8 mouse cellular contexts compared by ENCODE assay signal in genomic region chr1:127203231-127203764, GRCm38 (mm10). TPM values are rescaled to one million over a fixed set of nuclear protein-coding genes. Genes with fewer than 3 reads are reported as not detected.
DNase-seq lines count a peak whose midpoint lies in the region; ATAC-seq and TF ChIP-seq lines count a peak whose summit lies in the region.

No protein-coding gene starts in this region.

- H3K4me1 ChIP-seq in hindbrain, postnatal 0 days (ENCODE audit: insufficient read depth, low read length) = peaks cover 5% of the 10 kb centered on the region; the same call in 1 of the 2 replicates
- H3K4me1 ChIP-seq in hindbrain, embryonic 12.5 days = peaks cover 12% of the 10 kb centered on the region
- H3K4me1 ChIP-seq in embryonic facial prominence, embryonic 14.5 days (ENCODE audit: control insufficient read depth, insufficient read depth, low read length) = peaks cover 12% of the 10 kb centered on the region
- H3K4me1 ChIP-seq in lung, postnatal 0 days (ENCODE audit: insufficient read depth, low read depth, low read length) = no peaks in the 10 kb centered on the region; the same call in 1 of the 2 replicates

- no peak for TF ChIP-seq EP300 in lung, postnatal 0 days (IDR thresholded peaks at IDR 0.05)

- no peaks in the 10 kb centered on the region for H3K27me3 ChIP-seq in hindbrain, postnatal 0 days (ENCODE audit: insufficient read depth, low read length)
- H3K27me3 ChIP-seq in hindbrain, embryonic 12.5 days = no peaks in the 10 kb centered on the region
- no peaks in the 10 kb centered on the region for H3K27me3 ChIP-seq in embryonic facial prominence, embryonic 14.5 days (replicated peaks; ENCODE audit: control insufficient read depth, insufficient read depth, low read length)
- H3K27me3 ChIP-seq in lung, postnatal 0 days (replicated peaks; ENCODE audit: insufficient read depth, low read length) = no peaks in the 10 kb centered on the region

- H3K4me2 ChIP-seq in hindbrain, postnatal 0 days (ENCODE audit: low read depth, low read length) = no peak overlapping the region
- H3K4me2 ChIP-seq in hindbrain, embryonic 12.5 days (replicated peaks) = no peak overlapping the region
- H3K4me2 ChIP-seq in embryonic facial prominence, embryonic 14.5 days (ENCODE audit: low read depth, low read length) = no peak overlapping the region
- H3K4me2 ChIP-seq in lung, postnatal 0 days (replicated peaks; ENCODE audit: low read depth, low read length) = no peak overlapping the region

- no peak for ATAC-seq in hindbrain, postnatal 0 days
- no peak for ATAC-seq in hindbrain, embryonic 12.5 days (ENCODE audit: low FRiP score)
- ATAC-seq in embryonic facial prominence, embryonic 14.5 days (ENCODE audit: low read depth) = no peak
- ATAC-seq in lung, postnatal 0 days = no peak

- no peaks in the 10 kb centered on the region for H3K36me3 ChIP-seq in hindbrain, postnatal 0 days (ENCODE audit: insufficient read depth, low read length)
- H3K36me3 ChIP-seq in hindbrain, embryonic 12.5 days = no peaks in the 10 kb centered on the region
- no peaks in the 10 kb centered on the region for H3K36me3 ChIP-seq in embryonic facial prominence, embryonic 14.5 days (ENCODE audit: control insufficient read depth, insufficient read depth, low read length)
- no peaks in the 10 kb centered on the region for H3K36me3 ChIP-seq in lung, postnatal 0 days (ENCODE audit: insufficient read depth, low read length)

- DNase-seq in hindbrain, postnatal 0 days (ENCODE audit: low spot score) = peak; percentile 79
- DNase-seq in 416B (ENCODE audit: low read depth) (peak; percentile 70), MEL-GATA-1-ER (ENCODE audit: extremely low read depth, low read depth) (peak; percentile 25)
- peak; percentile 76 for DNase-seq in embryonic facial prominence, embryonic 14.5 days (ENCODE audit: low spot score)
- DNase-seq in lung, postnatal 0 days (ENCODE audit: low spot score) = peak; percentile 61
- DNase-seq in urinary bladder, postnatal 25 days (ENCODE audit: low spot score) = no peak
- no peak for DNase-seq in spleen, postnatal 14 days (ENCODE audit: low spot score in 2 of 2)

- H3K27ac ChIP-seq in hindbrain, postnatal 0 days = no peak overlapping the region
- no peak overlapping the region for H3K27ac ChIP-seq in hindbrain, embryonic 12.5 days
- no peak overlapping the region for H3K27ac ChIP-seq in embryonic facial prominence, embryonic 14.5 days (replicated peaks; ENCODE audit: low read depth, low read length)
- no peak overlapping the region for H3K27ac ChIP-seq in lung, postnatal 0 days (ENCODE audit: low read length)

- TF ChIP-seq CTCF in hindbrain, postnatal 0 days (IDR thresholded peaks at IDR 0.05; ENCODE audit: low read depth) = peak; percentile 60
- peak; percentile 61 for TF ChIP-seq CTCF in lung, postnatal 0 days (IDR thresholded peaks at IDR 0.05)

- H3K9ac ChIP-seq in hindbrain, postnatal 0 days (replicated peaks; ENCODE audit: low read length) = no peak overlapping the region
- no peak overlapping the region for H3K9ac ChIP-seq in hindbrain, embryonic 12.5 days
- H3K9ac ChIP-seq in embryonic facial prominence, embryonic 14.5 days (ENCODE audit: low read depth, low read length) = no peak overlapping the region
- no peak overlapping the region for H3K9ac ChIP-seq in lung, postnatal 0 days (replicated peaks; ENCODE audit: low read depth)

- WGBS in hindbrain, postnatal 0 days = 51% methylated on average over 4 of the region's 4 CpGs
- WGBS in hindbrain, embryonic 12.5 days = 67% methylated on average over 4 of the region's 4 CpGs
- 59% methylated on average over 4 of the region's 4 CpGs for WGBS in embryonic facial prominence, embryonic 14.5 days
- WGBS in lung, postnatal 0 days = 32% methylated on average over 4 of the region's 4 CpGs

- H3K9me3 ChIP-seq in hindbrain, postnatal 0 days (ENCODE audit: low read length) = no peaks in the 10 kb centered on the region
- no peaks in the 10 kb centered on the region for H3K9me3 ChIP-seq in hindbrain, embryonic 12.5 days (replicated peaks)
- no peaks in the 10 kb centered on the region for H3K9me3 ChIP-seq in embryonic facial prominence, embryonic 14.5 days (ENCODE audit: control insufficient read depth, low read length)
- no peaks in the 10 kb centered on the region for H3K9me3 ChIP-seq in lung, postnatal 0 days (ENCODE audit: low read length)

- no peak overlapping the region for H3K4me3 ChIP-seq in hindbrain, postnatal 0 days (ENCODE audit: low read length)
- H3K4me3 ChIP-seq in hindbrain, embryonic 12.5 days = no peak overlapping the region
- H3K4me3 ChIP-seq in embryonic facial prominence, embryonic 14.5 days (ENCODE audit: low read depth, low read length) = no peak overlapping the region
- no peak overlapping the region for H3K4me3 ChIP-seq in lung, postnatal 0 days (ENCODE audit: low read depth, low read length)

RNA-seq across cellular contexts. Expression of gene Mgat5, which starts 1.5 kb away (rescaled TPM):
- 49.3 and 63.3 TPM in 2 replicates for total RNA-seq in hindbrain, postnatal 0 days (2014; rRNA removed)
- polyA plus RNA-seq in hindbrain, postnatal 0 days (2015; fragmentation: Nextera tagmentation; extraction: Ambion mirVana) = 13.3 and 14.8 TPM in 2 replicates
- 10.3 and 10.7 TPM in 2 replicates for polyA plus RNA-seq in hindbrain, embryonic 12.5 days (2016; fragmentation: Nextera tagmentation; extraction: Ambion mirVana)
- polyA plus RNA-seq in embryonic facial prominence, embryonic 14.5 days (2014; fragmentation: Nextera tagmentation; extraction: Ambion mirVana) = 5.1 and 5.8 TPM in 2 replicates
- polyA plus RNA-seq in lung, postnatal 0 days (2015; fragmentation: Nextera tagmentation; extraction: Ambion mirVana) = 3.5 and 4.0 TPM in 2 replicates

Comparison
In these comparisons a context has a peak if more than half of its experiments do, and no peak if none do; other contexts are left out.
1. DNase-seq: peak in hindbrain, postnatal 0 days (single experiment), 416B (single experiment), MEL-GATA-1-ER (single experiment), embryonic facial prominence, embryonic 14.5 days (single experiment) and lung, postnatal 0 days (single experiment); none in urinary bladder, postnatal 25 days (single experiment) and spleen, postnatal 14 days (0 of 2).